Mouse (Mus musculus) cerebellum, adult (tissue): ENCODE results near the gene Tuba1b.
"Not testable (repeated sequence)": the region's sequence is repeated elsewhere in the genome, so short reads cannot be mapped to it uniquely, and the experiment has no call there.

Source experiments
- ATAC-seq: cut with Nextera tagmentation; 2 replicates; pipeline ENCODE4 v1.9.2; 2017; ENCODE audit warnings: mild to moderate bottlenecking, moderate library complexity, mixed read lengths; ENCODE audit not compliant: insufficient number of reproducible peaks, low FRiP score, low TSS enrichment

The Tuba1b gene

DNA sequence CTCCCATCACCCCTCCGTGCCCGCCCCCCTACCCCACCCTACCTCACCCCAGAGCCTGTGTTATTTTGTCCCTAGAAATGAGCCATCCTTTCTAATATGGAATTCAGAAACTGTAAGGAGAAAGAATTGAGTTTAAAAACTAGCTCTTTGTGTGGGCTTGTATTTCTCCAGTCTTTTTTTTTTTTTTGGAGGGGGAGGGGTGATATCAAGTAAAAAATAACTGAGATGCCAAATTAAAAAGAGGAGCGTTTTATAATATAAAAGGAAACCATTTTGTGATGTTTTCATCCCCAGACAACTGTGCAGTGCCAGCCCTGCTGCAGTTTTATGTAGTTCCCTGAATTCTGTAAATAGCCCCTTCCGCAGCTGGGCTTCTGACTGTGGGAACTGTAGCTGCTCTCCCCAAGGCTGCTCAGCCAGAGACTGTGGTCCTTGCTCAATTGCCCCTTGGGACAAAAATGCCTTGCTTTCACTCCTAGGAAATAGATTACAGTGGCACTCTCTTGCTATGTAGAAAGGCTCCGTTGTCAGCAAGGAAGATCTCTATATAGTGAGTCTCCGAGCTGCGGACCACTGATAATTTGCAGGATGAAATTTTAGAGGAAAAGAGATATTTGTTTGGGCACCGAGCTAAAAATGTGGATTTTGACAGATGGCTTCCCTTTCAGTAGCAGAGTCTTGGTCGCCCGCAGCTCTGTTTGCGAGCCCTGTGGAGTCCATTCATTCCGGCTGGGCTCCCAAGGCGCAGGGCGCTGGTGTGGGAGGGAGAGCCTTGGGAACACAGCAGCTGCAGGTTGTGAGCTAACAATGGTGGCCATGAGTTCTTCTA is 20.3 kb upstream of the Tuba1b start:
- ATAC-seq, result no peak

DNA sequence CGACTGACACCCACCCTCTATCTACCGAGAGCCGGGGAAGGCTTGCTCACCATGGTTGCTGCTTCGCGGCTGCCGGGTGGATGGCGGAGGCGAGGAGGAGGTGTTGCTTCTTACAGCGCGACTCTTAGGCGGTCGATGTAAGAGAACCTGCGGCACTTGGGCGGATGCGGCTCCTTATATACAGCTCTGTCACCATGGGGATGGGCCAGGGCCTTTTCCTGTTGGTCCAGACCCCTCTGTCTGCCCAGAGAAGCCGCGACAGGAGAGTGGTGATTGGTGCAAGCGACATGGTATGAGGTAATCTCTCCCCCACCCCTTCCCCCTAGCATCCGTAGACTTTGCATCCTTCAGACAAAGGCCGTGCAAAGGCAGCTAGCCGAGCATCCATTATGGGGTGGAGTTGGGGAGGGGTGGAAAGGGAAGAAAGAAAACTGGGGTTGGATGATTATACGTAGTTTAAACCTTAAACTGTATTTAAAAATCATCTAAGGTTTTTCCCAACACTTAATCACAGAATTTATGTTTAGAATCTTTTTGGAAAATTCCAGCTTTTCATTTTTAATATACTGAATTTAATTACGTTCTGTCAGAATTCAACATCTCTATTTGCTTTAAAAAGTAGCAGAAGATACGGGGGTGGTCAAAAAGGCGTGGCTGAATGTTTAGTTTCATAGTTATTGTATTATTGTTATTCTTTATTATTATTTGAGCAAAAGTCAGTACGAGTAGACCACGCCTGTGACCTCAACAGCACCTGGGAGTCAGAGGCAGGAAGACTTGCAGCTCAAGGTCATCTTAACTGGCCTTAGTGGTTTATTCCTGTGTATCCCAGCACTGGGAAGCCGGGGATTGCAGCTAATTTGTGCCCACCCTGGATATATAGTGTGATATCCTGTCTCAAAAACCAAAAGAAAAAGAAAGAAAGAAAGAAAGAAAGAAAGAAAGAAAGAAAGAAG is 19.3 kb upstream of the Tuba1b start, which contains the start of the genes Gm49450 and Tuba1a:
Gene Gm49450, minus strand, starts transcription at position 151 of the 956 bp plus-strand sequence.
Gene Tuba1a, minus strand, starts transcription at position 303 of the 956 bp plus-strand sequence.
- peak; percentile 98 for ATAC-seq

DNA sequence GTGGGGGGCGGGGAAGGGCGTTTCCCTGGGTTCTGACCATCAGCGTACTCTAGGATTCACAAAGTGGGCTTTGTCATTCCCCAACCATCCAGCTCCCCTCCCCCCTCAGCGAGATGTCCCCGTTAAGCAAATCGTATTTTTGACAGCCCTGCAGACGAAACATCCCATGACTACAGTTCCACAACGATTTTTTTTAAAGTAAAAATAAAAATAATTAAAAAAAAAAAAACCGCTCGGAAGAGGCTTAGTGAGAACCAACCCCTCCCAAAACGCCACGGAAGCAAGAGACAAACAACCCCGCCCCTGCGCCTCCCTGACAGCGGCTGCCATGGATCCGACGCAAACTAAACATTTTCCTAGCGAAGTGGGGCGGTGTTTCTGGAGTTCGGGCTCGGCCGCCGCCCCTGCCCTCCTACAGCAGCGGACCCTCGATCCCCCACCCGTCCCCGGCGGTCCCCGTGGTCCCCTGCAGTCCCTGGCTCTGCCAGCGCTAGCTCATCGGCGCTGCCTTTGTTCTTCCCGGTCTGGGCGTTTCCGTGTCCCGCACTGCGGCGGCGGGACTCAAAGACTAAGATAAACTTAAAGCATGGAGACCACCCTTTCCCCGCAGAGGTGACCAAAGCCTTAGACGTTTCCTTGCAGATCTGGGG is 18.5 kb upstream of the Tuba1b start:
- peak; percentile 43; the same call in 1 of the 2 replicates for ATAC-seq

DNA sequence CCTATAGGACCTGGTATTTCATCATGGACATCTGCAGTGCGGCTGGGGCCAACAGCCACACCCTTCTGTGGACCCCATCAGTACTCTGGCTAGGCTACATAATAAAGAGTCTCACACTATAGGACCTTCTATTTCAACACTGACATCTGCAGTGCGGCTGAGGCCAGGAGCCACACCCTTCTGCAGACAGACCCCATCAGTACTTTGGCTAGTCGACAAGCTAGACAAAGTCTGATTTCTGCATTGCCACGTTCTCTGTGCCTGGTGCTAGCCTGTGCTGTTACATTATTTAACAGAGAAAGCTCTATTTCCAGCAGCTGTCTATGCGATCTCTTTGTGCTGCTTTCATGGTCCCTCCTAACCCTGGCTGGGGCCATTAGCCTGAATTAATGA is 17.7 kb upstream of the Tuba1b start:
- no peak for ATAC-seq

DNA sequence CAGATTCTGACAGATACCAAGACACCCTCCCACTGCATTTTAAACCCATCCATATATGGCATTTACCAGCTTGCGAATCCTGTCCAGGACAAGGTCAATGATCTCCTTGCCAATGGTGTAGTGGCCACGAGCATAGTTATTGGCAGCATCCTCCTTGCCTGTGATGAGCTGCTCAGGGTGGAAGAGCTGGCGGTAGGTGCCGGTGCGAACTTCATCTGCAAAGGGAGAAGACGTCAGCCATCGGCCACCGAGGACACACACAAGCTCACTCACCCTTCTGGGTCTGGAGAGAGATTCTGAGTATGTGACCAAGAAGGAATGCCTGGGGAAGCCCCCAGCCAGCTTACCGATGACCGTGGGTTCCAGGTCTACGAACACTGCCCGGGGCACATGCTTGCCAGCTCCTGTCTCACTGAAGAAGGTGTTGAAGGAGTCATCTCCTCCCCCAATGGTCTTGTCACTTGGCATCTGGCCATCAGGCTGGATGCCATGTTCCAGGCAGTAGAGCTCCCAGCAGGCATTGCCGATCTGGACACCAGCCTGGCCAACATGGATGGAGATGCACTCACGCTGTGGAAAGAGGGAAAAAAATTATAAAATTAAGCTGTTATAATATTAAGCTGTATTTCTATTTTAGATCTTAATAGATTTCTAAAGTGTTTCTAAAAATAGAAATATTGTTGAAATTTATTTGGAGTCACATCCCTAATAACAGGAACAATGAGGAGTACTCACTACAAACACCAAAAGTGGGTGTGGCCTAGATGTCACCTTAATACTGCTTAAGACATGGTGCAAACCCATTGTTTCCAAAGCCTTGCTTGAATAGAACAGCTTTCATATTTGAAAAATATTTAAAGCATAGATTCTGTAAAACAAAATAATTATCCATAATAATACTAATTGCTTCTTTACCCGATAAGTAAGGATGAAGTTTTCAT is 17.0 kb upstream of the Tuba1b start:
- ATAC-seq, result not testable (repeated sequence)

DNA sequence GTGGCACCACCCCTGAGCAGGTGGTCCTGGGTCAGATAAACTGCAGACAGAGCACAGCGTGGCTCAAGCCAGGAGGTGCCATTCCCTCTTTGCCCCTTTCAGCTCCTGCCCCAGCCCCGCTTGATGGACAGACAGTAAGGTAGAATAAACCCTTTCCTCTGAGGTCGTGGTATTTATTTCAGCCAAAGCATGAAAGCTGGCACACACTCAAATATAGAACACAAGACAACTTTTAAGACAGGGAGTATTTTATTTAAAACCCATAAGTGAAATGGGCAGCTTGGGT is 15.2 kb upstream of the Tuba1b start:
- no peak for ATAC-seq

DNA sequence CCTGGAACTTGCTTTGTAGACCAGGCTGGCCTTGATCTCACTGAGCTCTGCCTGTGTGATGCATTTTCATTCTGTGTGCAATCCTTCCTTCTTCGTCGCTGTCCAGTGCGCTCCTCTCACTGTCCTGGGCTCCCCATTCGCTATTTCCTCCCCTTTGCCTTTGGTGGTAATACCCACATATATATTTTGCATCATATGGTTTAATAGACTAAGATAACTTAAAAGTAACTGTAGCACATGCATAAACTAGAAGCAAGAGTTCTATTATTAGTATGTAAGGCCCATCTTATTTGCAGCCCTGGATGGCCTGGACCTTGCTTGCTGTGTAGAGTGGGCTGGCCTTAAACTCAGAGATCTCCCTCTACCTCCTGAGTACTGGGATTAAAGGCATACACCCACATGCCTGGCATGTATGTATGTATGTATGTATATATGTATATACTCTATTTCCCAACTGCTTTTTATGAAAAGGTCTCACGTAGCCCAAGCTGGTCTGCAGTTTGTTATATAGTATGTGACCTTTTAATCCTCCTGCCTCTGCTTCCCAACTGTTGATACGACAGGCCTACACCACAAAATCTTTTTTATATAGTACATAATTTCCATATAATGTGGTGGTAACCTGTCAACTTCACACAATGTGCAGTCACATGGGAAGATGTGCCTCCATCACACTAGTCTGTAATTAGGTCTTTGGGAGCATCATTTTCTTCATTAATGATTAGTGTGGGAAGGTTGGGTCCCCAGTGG is 14.7 kb upstream of the Tuba1b start:
- no peak for ATAC-seq

DNA sequence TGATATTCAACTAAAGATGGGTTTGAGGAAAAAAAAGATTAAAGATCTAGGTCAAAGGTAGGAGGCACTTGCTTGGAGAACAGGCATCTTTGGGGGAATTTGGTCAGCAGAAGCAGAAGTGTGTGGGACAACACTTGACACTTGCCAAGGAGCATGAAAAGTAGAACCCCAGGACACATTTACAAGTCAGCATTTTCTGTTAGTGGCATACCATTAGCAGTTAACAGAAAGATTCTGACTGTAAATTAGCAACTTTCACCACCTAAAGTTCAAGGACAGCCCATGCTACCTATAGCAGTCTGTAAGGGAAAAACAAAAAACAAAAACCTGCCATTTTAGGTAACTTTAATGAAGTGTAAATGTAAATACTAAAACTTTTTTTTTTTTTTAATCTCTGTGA is 14.0 kb upstream of the Tuba1b start:
- no peak for ATAC-seq

DNA sequence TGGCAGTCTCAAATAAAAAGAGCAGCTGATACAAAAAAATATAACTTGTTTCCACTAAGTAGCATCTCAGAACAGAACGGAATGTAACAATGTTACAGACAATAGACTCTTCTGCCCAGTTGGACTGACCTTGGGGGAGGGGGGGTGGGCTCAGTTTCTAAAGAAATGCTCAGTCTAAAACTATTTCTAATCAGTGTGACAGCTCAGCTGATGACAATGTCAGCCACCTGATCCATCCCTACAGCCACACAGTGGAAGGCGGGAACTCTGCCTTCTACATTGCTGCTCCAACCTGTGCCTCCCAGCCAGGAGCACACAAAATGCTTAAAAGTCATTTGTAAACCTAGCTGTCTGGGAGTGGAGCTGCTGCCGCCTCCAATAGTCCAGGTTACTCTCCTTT is 13.5 kb upstream of the Tuba1b start:
- no peak for ATAC-seq

DNA sequence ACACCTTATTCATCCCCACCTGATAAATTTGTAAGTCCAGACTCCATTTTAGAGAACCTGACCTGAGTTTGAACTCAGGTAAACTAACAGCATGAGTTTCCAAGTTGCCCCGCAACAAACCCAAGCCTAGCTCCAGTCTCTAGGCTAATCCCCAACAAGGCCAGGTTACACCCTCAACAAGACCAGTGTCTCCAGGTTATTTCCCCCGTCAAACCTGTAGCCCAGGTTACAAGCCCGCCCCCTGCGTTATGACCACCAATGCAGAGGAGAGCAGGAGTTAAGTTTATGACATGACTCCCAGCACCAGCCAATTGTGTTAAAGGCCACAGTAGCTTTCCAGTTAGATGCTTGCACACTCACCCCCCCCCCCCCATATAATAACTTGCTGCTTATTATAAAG is 8.8 kb upstream of the Tuba1b start:
- ATAC-seq, result no peak

DNA sequence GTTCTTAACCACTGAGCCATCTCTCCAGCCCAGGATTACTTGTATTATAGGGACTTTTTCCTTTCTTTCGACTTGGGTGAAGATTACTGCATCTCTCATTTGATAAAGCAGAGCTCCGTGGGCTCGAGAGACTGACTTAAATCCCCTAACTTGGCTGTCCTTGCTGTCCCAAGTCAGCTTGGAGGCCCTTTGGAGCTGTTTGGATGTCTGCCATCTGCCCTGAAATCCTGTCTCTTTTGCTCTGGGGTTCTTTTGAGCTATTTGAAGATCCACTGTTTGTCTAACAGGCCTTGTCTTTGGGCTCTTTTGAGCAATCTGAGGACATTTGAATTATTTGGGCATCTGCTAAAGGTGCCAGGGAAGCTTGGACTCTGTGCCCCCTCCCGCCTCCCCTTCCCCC is 7.7 kb upstream of the Tuba1b start:
- ATAC-seq, result no peak

DNA sequence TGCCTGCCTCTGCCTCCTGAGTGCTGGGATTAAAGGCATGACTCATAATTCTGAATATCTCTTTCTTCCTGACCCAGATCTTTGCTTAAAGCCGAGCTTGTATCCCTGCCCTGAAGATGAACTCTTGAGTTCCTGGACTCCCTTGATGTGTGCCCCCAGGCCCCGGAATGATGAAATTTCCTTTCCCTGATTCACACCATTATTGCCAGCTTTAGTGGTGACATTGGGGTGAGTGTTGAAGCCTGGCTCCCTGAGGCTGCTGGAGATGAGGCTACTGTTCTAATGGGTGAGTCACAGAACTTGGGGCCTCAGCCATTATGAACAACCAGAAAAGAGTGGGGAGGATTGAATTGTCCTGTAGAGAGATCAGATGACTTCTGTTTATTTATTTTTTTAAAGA is 7.2 kb upstream of the Tuba1b start:
- ATAC-seq, result no peak

DNA sequence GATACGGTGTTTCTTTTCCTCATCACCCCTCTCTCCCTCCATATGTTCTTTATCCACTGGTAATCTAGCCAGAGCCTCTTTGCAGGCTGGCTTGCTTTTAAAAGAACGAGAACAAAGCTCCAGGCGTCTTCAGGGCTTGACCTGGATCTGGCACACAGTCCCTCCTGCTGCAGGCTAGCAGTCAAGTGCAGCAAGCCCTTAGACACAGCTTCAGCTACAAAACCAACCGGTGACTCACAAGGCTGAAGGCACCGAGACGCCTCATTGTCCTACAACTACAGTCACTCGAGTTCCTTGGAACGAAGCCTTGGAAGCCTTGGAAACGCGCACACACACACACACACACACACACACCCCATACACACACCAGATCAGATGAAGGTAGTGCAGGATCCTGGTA is 6.5 kb upstream of the Tuba1b start:
- peak; percentile 36; the same call in 1 of the 2 replicates for ATAC-seq

DNA sequence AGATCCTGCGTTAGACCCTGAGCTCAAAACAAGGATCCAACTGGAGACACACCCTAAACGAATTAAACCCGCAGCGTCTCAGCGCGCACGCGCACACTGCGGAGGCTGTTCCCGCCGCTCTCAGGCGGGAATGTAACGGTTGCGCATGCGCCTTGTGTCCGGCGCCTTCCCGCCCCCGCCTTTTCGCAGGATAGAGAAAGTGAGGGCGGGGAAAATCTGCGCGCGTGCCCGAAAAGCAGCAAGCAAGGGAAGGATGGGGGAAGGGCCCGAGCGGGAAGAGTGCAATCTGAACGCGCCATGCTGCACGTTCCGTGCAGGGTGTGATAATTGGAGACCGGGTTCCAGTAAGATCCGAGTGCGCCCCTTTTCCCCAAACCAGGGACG is 540 bp downstream of the Tuba1b start:
- ATAC-seq, result peak; percentile 57; the same call in 1 of the 2 replicates

DNA sequence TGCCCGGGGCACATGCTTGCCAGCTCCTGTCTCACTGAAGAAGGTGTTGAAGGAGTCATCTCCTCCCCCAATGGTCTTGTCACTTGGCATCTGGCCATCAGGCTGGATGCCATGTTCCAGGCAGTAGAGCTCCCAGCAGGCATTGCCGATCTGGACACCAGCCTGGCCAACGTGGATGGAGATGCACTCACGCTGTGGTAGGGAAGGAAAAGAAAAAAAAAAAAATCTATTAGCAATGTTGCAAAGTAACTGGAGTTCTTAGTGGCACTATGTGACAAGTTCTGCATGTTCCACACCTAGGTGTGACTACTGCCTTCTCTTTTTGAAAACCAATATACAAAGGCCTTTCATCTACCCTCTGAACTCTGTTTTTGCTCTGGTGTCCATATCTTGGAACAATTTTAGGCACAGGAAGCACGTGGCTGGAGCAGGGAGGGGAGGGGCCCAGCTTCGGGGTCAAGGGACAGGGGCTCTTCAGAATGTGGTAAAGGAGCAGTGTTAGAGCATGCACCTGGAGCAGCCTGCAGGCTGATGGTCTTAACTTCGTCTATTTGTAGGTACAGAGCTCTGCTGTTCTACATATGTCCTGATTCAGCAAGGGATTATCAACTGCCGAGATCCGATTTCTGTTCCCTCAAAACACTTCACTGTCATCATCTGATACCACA is 1.2 kb downstream of the Tuba1b start:
- ATAC-seq, result 0 out of 2 replicates have a peak, but pooled peaks have one; percentile 33

DNA sequence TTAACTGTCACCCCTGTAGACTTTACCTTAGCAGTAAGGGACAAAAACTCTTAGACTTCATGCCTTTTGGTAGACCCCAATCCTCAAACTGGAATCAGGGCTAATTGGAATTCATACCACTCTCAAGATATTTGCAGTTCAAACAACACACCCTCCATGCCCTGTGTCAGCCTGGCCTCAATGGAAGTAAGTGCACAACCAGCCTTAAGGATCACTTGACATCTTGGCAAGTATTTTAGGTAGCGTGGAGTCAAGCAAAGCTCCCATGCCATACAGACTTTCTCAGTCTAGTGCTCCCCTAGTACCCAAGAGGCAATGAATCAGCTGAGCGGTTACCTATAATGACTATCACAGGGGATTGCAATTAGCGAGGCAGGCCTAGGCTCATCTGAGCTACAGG is 3.4 kb downstream of the Tuba1b start:
- no peak for ATAC-seq

DNA sequence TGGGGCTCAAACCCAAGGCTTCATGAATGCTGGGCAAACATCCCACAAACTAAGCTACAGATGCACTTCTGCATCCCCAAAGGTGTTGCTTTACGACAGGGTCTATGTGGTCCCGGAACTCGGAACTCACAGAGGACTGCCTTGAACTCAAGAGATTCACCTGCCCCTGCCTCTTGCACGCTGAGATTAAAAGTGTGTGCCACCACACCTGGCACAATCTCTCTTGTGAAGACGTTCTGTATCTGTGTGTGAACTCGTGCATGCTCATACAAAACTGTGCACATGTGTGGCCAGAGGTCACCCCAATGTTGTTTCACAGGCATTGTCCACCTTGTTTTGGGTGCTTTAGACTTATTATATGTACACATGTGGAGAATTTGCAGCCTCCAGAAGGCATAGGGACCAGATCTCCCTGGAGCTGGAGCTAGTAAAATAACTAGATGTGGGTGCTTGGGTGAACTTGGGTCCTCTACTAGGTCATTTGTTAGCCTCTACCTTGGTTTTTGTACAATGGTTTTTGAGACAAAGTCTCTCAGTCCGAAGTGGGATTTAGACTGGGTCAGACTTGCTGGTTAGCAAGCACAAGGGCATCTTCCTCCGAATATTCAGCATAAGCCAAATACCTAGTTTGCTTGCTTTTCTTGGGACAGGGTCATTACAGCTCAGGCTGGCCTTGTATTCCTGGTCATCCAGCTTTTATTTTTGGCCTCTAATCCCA is 4.2 kb downstream of the Tuba1b start:
- no peak for ATAC-seq
